Mouse (Mus musculus) midbrain, postnatal 0 days (tissue): ENCODE results near the gene Bend3. TPM values are rescaled to one million over a fixed set of nuclear protein-coding genes. Genes with fewer than 3 reads are reported as not detected.

Experiments
- ATAC-seq: fragments of 200-750 bp; cut with Nextera tagmentation; 2 replicates; pipeline ENCODE4 v1.8.0; 2017; ENCODE audit warnings: moderate number of reproducible peaks, mild to moderate bottlenecking, moderate TSS enrichment, moderate library complexity; ENCODE audit not compliant: low FRiP score
- DNase-seq: peaks from one replicate; pipeline ENCODE4 v3.0.0-alpha.2; 2015; ENCODE audit warnings: low spot score
- H3K27ac ChIP-seq: fragments of 300-500 bp; sonication (generic); 2 replicates; pipeline ENCODE4 v1.5.1; 2014; ENCODE audit warnings: low read depth, mild to moderate bottlenecking, low read length, mixed read lengths
- H3K27me3 ChIP-seq: fragments of 300-500 bp; sonication (generic); 2 replicates; pipeline ENCODE4 v1.6.1; 2014; ENCODE audit warnings: low read length, control low read depth, mixed read lengths; ENCODE audit not compliant: insufficient read depth
- H3K36me3 ChIP-seq: fragments of 300-500 bp; sonication (generic); 2 replicates; pipeline ENCODE4 v1.6.1; 2014; ENCODE audit warnings: low read length, control low read depth, mixed read lengths; ENCODE audit not compliant: insufficient read depth
- H3K4me1 ChIP-seq: fragments of 300-500 bp; sonication (generic); 2 replicates; pipeline ENCODE4 v1.6.1; 2014; ENCODE audit warnings: mild to moderate bottlenecking, control low read depth, antibody characterized with exemption, low read length, mixed read lengths; ENCODE audit not compliant: insufficient read depth
- H3K4me2 ChIP-seq: fragments of 300-500 bp; sonication (generic); 2 replicates; pipeline ENCODE4 v1.6.1; 2014; ENCODE audit warnings: low read depth, mild to moderate bottlenecking, low read length, mixed read lengths; ENCODE audit not compliant: poor library complexity, severe bottlenecking
- H3K4me3 ChIP-seq: fragments of 300-500 bp; sonication (generic); 2 replicates; pipeline ENCODE4 v1.5.1; 2014; ENCODE audit warnings: low read depth, mild to moderate bottlenecking, low read length, moderate library complexity
- H3K9ac ChIP-seq: fragments of 300-500 bp; sonication (generic); replicated peaks from 2 replicates; pipeline ENCODE4 v1.6.1; 2014; ENCODE audit warnings: mild to moderate bottlenecking, low read length, moderate library complexity, mixed read lengths; ENCODE audit not compliant: poor library complexity, severe bottlenecking
- H3K9me3 ChIP-seq: fragments of 300-500 bp; sonication (generic); 2 replicates; pipeline ENCODE4 v1.6.1; 2016; ENCODE audit warnings: low read length, control low read depth
- CTCF ChIP-seq: IDR thresholded peaks from 2 replicates; pipeline ENCODE4 v1.5.1; 2016; ENCODE audit warnings: antibody characterized with exemption, mild to moderate bottlenecking
- WGBS: fragments of 180-500 bp; shearing (Covaris S2); extraction: QIAGEN DNeasy Blood & Tissue Kit; methylation state at CpG from one replicate; pipeline ENCODE4 v1.1.7; 2014; 5-methylcytosine and 5-hydroxymethylcytosine counted together
- polyA plus RNA-seq: library from polyadenylated mRNA; unstranded; fragments of >200 nt; fragmentation: Nextera tagmentation; extraction: Ambion mirVana; gene quantifications from 2 replicates; pipeline ENCODE4 v1.2.1, GENCODE M21; 2015
- total RNA-seq: library from RNA; depleted of rRNA; stranded (reverse); fragments of >200 nt; gene quantifications from 2 replicates; pipeline ENCODE4 v1.2.3, GENCODE M21; 2014

Bend3 gene
- total and polyA plus RNA-seq, 2 experiments from 2014 or later: 3.0 to 10.1 TPM

GRCm38 (mm10) chr10:43482021-43482420 lies 3.4 kb downstream of the Bend3 start:
- Histone ChIP-seq H3K4me3 (no peak overlapping the region), H3K27ac (no peak overlapping the region), H3K4me1 (peaks cover 11% of the 10 kb centered on the region; the same call in 1 of the 2 replicates), H3K9me3 (no peaks in the 10 kb centered on the region), H3K27me3 (no peaks in the 10 kb centered on the region), H3K4me2 (no peak overlapping the region), H3K9ac (no peak overlapping the region), H3K36me3 (no peaks in the 10 kb centered on the region)
- no peak for TF ChIP-seq CTCF
- no peak for ATAC-seq
- no peak for DNase-seq
- 77% methylated on average over 5 of the region's 5 CpGs for WGBS

- H3K4me2 ChIP-seq: no peak overlapping the region
- no peaks in the 10 kb centered on the region for H3K27me3 ChIP-seq
- no peak overlapping the region for H3K9ac ChIP-seq
- DNase-seq: peak; percentile 13
- 49% methylated on average over 9 of the region's 9 CpGs for WGBS
- no peaks in the 10 kb centered on the region for H3K9me3 ChIP-seq
- no peak overlapping the region for H3K4me3 ChIP-seq
- no peak for TF ChIP-seq CTCF
- H3K27ac ChIP-seq: no peak overlapping the region; the same call in 1 of the 2 replicates
- no peaks in the 10 kb centered on the region for H3K36me3 ChIP-seq
- no peak for ATAC-seq
- H3K4me1 ChIP-seq: peaks cover 11% of the 10 kb centered on the region; the same call in 1 of the 2 replicates
Measured at GRCm38 (mm10) chr10:43483426-43483995, 4.9 kb downstream of the Bend3 start.

GRCm38 (mm10) chr10:43485751-43486268 lies 7.2 kb downstream of the Bend3 start:
- H3K9ac ChIP-seq: no peak overlapping the region
- no peak overlapping the region for H3K27ac ChIP-seq
- no peak for TF ChIP-seq CTCF
- H3K27me3 ChIP-seq: no peaks in the 10 kb centered on the region
- H3K4me2 ChIP-seq: no peak overlapping the region
- no peak overlapping the region for H3K4me3 ChIP-seq
- peaks cover 4% of the 10 kb centered on the region; the same call in 1 of the 2 replicates for H3K4me1 ChIP-seq
- DNase-seq (no peak), ATAC-seq (no peak)
- H3K9me3 ChIP-seq: no peaks in the 10 kb centered on the region
- WGBS: 93% methylated on average over 6 of the region's 6 CpGs
- no peaks in the 10 kb centered on the region for H3K36me3 ChIP-seq

- WGBS: 92% methylated on average over 3 of the region's 3 CpGs
- H3K27me3 ChIP-seq: no peaks in the 10 kb centered on the region
- H3K36me3 ChIP-seq: no peaks in the 10 kb centered on the region
- TF ChIP-seq CTCF: no peak
- H3K27ac ChIP-seq: no peak overlapping the region
- DNase-seq: no peak
- no peak overlapping the region for H3K9ac ChIP-seq
- H3K4me2 ChIP-seq: no peak overlapping the region
- no peak for ATAC-seq
- peaks cover 4% of the 10 kb centered on the region; the same call in 1 of the 2 replicates for H3K4me1 ChIP-seq
- H3K4me3 ChIP-seq: no peak overlapping the region
- H3K9me3 ChIP-seq: no peaks in the 10 kb centered on the region
Measured at GRCm38 (mm10) chr10:43487441-43488010, 8.9 kb downstream of the Bend3 start.

GRCm38 (mm10) chr10:43488258-43488657 lies 9.6 kb downstream of the Bend3 start:
- peaks cover 3% of the 10 kb centered on the region; the same call in 1 of the 2 replicates for H3K4me1 ChIP-seq
- WGBS: 88% methylated on average over 4 of the region's 4 CpGs
- DNase-seq (no peak), ATAC-seq (no peak)
- H3K9ac ChIP-seq: no peak overlapping the region
- no peaks in the 10 kb centered on the region for H3K27me3 ChIP-seq
- no peak for TF ChIP-seq CTCF
- H3K27ac ChIP-seq: no peak overlapping the region
- H3K36me3 ChIP-seq: no peaks in the 10 kb centered on the region
- no peak overlapping the region for H3K4me3 ChIP-seq
- no peaks in the 10 kb centered on the region for H3K9me3 ChIP-seq
- no peak overlapping the region for H3K4me2 ChIP-seq

GRCm38 (mm10) chr10:43489139-43489538 lies 10.5 kb downstream of the Bend3 start:
- Histone ChIP-seq H3K9ac (no peak overlapping the region), H3K9me3 (no peaks in the 10 kb centered on the region), H3K4me2 (no peak overlapping the region), H3K27ac (no peak overlapping the region), H3K27me3 (no peaks in the 10 kb centered on the region), H3K4me3 (no peak overlapping the region), H3K4me1 (no peaks in the 10 kb centered on the region), H3K36me3 (no peaks in the 10 kb centered on the region)
- ATAC-seq (no peak), DNase-seq (no peak)
- 89% methylated on average over 7 of the region's 7 CpGs for WGBS
- TF ChIP-seq CTCF: no peak
